Mouse (Mus musculus) activated CD4-positive, CD25-positive, alpha-beta regulatory T cell, adult 4 months (primary cell): ENCODE data around the gene Timeless. TPM values are rescaled to one million over a fixed set of nuclear protein-coding genes. Genes with fewer than 3 reads are reported as not detected.
"Not testable (repeated sequence)": the region's sequence is repeated elsewhere in the genome, so short reads cannot be mapped to it uniquely, and the experiment has no call there.

Experiments used
- ATAC-seq: one replicate; pipeline ENCODE4 v1.8.0; 2017
- polyA plus RNA-seq, 2 experiments: library from polyadenylated mRNA; unstranded; fragments of 100-300 nt; shearing (Covaris generic); gene quantifications; one replicate each; pipeline ENCODE4 v1.2.1; 2017

Timeless gene
- polyA plus RNA-seq, 2 experiments from 2014 or later: 23.7 to 35.9 TPM

- ATAC-seq: not testable (repeated sequence)
These were observed 17.8 kb upstream of the Timeless start for GRCm38 (mm10) chr10:128214112-128214511.

GRCm38 (mm10) chr10:128214981-128215380 is 16.9 kb upstream of the Timeless start:
- ATAC-seq: no peak

- ATAC-seq: no peak
These were observed 13.3 kb upstream of the Timeless start for GRCm38 (mm10) chr10:128218387-128219117.

- peak; percentile 65 for ATAC-seq
These were observed 10.2 kb upstream of the Timeless start for GRCm38 (mm10) chr10:128221533-128222286.

- no peak for ATAC-seq
These were observed 6.8 kb upstream of the Timeless start for GRCm38 (mm10) chr10:128225064-128225463.

GRCm38 (mm10) chr10:128225538-128225937 is 6.3 kb upstream of the Timeless start, which contains the start of gene Mip:
TSS of gene Mip (plus strand) at chr10:128225838.
- no peak for ATAC-seq

- no peak for ATAC-seq
These were observed 4.3 kb upstream of the Timeless start for GRCm38 (mm10) chr10:128227592-128227991.

GRCm38 (mm10) chr10:128228009-128228408 is 3.9 kb upstream of the Timeless start:
- ATAC-seq: no peak

GRCm38 (mm10) chr10:128230582-128230981 is 1.3 kb upstream of the Timeless start:
- no peak for ATAC-seq

GRCm38 (mm10) chr10:128231146-128231545 is 719 bp upstream of the Timeless start:
- peak; percentile 6 for ATAC-seq

GRCm38 (mm10) chr10:128232420-128232985 is 638 bp downstream of the Timeless start:
- peak; percentile 48 for ATAC-seq

- no peak for ATAC-seq
These were observed 4.5 kb downstream of the Timeless start for GRCm38 (mm10) chr10:128236321-128236720.

- no peak for ATAC-seq
These were observed 6.1 kb downstream of the Timeless start for GRCm38 (mm10) chr10:128237807-128238480.

GRCm38 (mm10) chr10:128239140-128239539 is 7.3 kb downstream of the Timeless start:
- ATAC-seq: no peak

- ATAC-seq: no peak
These were observed 8.3 kb downstream of the Timeless start for GRCm38 (mm10) chr10:128240131-128240530.

GRCm38 (mm10) chr10:128243252-128243651 is 11.4 kb downstream of the Timeless start:
- no peak for ATAC-seq

- ATAC-seq: no peak
These were observed 12.3 kb downstream of the Timeless start for GRCm38 (mm10) chr10:128244121-128244520.

- no peak for ATAC-seq
These were observed 15.3 kb downstream of the Timeless start for GRCm38 (mm10) chr10:128247020-128247732.

GRCm38 (mm10) chr10:128250565-128250964 is 18.7 kb downstream of the Timeless start:
- no peak for ATAC-seq

GRCm38 (mm10) chr10:128253677-128254255 is 21.9 kb downstream of the Timeless start, which contains the start of gene Apon:
TSS of gene Apon (plus strand) at chr10:128254096.
- ATAC-seq: no peak

- ATAC-seq: no peak
These were observed 24.1 kb downstream of the Timeless start for GRCm38 (mm10) chr10:128255925-128256324.

GRCm38 (mm10) chr10:128256328-128256727 is 24.5 kb downstream of the Timeless start:
- ATAC-seq: no peak
